Mouse (Mus musculus): ENCODE measurements at regions not wholly inside any gene's neighbourhood (a gene's known extent, or its start where the extent isn't known, plus 50 kb on each side); places are given as distances from the start of the nearest gene placed in this dataset.

- TF ChIP-seq POLR2A (IDR thresholded peaks at IDR 0.05; ENCODE audit: extremely low read depth, insufficient read depth, low read length), result no peak
- TF ChIP-seq CTCF (IDR thresholded peaks at IDR 0.05; ENCODE audit: low read depth, low read length), result no peak
Observed at GRCm38 (mm10) chr16:57863206-57863860, 108.8 kb upstream of the Col8a1 start.
